Mouse (Mus musculus): ENCODE data around the gene Olfr1104.

Olfr1104 gene

DNA sequence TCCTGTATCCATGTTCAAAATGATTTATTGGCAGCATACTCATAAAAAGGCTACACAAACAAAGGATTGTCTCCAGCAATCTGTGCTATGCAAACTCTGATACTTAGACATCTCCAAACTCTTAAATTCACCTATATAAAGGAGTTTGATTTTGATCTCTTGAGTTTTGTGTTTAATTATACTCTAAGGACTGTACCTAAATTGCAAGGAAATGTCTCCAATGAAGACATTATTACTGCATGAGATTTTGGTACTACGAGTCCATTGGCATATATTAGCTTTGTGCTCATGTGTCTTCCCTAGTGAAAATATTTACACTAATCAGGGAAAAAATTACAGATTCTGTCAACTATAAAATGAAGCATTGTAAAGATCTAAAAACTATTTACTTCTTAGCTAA lies at the start of gene Olfr1104:
Gene Olfr1104 (minus strand): TSS at position 101 of the 400 bp plus-strand sequence.
- DNase-seq = no peak

DNA sequence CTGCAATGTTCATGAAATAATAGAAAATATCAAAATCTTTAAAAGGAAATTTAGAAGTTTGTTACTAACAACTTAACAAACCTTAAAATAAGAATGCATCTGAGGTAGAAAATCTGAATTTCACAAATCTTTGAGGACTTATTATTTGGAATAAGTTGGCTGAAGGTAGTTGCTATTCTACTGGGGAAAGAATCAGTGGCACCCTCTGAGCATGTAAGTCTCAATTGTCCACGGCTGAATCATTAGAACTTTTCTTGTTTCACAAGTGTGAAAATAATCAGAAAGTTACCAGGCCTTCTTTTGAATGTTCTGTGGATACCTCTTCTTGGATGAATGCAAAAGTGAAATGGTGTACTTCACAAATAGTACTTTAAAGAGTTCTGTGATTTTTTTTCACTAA lies 48.8 kb upstream of the Olfr1104 start, which contains the start of gene Olfr1107:
Gene Olfr1107 (minus strand): TSS at position 101 of the 400 bp plus-strand sequence.
- no peak for DNase-seq

DNA sequence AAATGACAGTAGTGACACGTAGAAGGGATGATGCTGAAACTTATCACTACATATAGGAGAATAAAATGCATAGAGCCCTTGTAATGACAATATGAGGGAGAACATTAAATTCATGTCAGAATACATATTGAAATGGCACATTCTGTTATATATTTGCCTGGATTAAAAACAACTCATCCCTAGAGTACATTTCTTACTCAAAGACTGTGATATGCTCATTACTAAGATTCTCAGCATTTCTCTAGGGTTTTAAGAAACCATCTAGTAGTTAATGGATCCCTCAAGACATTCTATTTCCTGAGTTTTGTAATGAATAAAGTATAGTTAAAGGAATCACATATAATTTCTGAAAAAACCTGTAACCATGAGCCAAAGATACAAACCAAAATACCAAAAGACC lies 25.3 kb upstream of the Olfr1104 start, which contains the start of gene Olfr1106:
Gene Olfr1106 (minus strand): TSS at position 101 of the 400 bp plus-strand sequence.
- DNase-seq = no peak

DNA sequence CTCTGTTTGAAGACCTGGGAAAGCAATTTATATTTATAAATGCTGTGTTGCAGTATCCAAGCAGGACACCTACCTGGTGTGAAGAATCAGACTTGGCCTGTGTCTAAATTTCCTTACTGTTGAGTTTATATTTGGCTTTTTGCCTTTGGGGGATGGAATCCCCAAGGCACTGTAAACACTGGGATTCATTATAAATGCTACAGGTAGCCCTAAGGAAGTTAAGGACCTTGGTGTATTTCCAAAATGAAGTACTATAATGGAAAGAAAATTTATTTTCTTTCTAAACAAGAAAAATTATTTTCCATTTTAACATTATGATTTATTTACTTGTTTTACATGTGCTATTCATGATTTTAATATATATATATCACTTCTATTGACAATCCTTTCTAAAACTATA lies 9.6 kb upstream of the Olfr1104 start, which contains the start of gene Olfr1105:
Gene Olfr1105 (minus strand): TSS at position 101 of the 400 bp plus-strand sequence.
- DNase-seq = no peak

DNA sequence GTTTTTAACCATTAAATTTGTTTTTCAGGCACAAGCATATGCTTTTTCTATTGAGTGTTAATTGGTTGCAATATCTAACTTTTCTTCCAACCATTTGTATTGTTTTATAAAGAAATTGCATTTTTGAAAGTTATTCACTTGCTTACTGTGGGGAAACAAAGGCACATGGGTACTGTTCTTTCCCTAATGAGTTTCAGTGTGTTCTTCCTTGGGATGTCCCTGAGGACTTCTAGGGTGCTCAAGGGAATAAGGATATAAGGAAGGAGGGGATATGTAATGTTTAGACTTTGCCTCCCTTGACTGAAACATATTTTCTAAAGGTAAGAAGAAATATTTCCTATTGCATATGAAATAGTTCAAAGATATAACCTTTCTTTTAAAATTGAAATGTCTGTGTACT lies 28.8 kb downstream of the Olfr1104 start, which contains the start of gene Olfr1102:
Gene Olfr1102 (plus strand): TSS at position 301 of the 400 bp plus-strand sequence.
- DNase-seq = no peak

DNA sequence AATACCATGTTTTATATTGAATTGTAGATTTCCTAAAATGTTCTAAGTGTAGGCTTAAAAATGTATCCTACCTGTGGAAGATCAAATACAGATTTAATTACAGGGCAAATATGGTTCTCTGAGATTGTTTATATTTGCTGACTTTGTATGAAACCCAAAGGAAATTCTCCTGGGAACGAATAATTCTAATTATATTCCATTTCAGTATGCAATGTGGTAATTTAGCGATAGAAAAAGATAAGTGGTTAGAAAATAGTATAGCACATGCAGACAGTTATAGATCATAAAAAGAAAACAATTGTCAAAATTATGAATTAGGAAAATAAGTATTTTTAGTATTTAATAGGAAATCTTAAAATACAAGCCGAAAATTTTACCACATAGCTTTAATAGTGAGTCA lies 35.8 kb downstream of the Olfr1104 start, which contains the start of gene Olfr1101:
Gene Olfr1101 (minus strand): TSS at position 101 of the 400 bp plus-strand sequence.
- no peak for DNase-seq

DNA sequence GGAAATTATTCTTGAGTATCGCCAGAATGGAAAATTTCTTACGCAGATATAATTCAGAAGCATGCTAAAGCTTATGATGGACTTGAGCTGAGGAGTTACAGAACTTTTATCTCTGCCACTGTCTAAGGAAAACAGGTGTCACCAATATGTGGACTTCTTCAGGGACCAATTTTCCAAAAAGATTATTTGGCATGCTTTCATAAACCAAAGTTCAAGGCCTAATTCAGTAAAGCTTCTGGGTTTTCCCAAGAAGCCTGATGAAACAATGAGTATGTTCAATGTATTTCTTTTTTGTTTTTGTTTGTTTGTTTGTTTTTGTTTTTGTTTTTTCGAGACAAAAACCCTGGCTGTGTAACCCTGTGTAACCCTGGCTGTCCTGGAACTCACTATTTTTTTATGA lies 47.0 kb downstream of the Olfr1104 start, which contains the start of gene Olfr1100:
Gene Olfr1100 (minus strand): TSS at position 101 of the 400 bp plus-strand sequence.
- DNase-seq = no peak
